Mouse (Mus musculus) kidney, adult 9 months (tissue): ENCODE measurements around the gene Nfkbil1.
A peak's percentile ranks its signal among the peaks of the same experiment; 100 is the strongest.

Experiments
- DNase-seq: peaks from one replicate; pipeline ENCODE4 v3.0.0; 2022

The Nfkbil1 gene

GRCm38 (mm10) chr17:35200398-35200797 lies 35.2 kb downstream of the Nfkbil1 start:
- no peak for DNase-seq

- no peak for DNase-seq
These were observed 36.6 kb downstream of the Nfkbil1 start for GRCm38 (mm10) chr17:35198946-35199345.

GRCm38 (mm10) chr17:35198029-35198428 lies 37.6 kb downstream of the Nfkbil1 start:
- no peak for DNase-seq

GRCm38 (mm10) chr17:35197126-35197525 lies 38.5 kb downstream of the Nfkbil1 start:
- DNase-seq: no peak

- DNase-seq: no peak
These were observed 39.3 kb downstream of the Nfkbil1 start for GRCm38 (mm10) chr17:35196321-35196641.

- peak; percentile 76 for DNase-seq
These were observed 39.8 kb downstream of the Nfkbil1 start for GRCm38 (mm10) chr17:35195631-35196320.

GRCm38 (mm10) chr17:35194844-35195630 lies 40.6 kb downstream of the Nfkbil1 start:
- DNase-seq: no peak

- no peak for DNase-seq
These were observed 41.4 kb downstream of the Nfkbil1 start, which contains the start of gene Ltb for GRCm38 (mm10) chr17:35193881-35194843. Gene Ltb, plus strand, starts transcription at chr17:35194439.

GRCm38 (mm10) chr17:35192924-35193323 lies 42.7 kb downstream of the Nfkbil1 start:
- no peak for DNase-seq

GRCm38 (mm10) chr17:35191723-35192122 lies 43.9 kb downstream of the Nfkbil1 start:
- DNase-seq: no peak

GRCm38 (mm10) chr17:35190096-35190495 lies 45.5 kb downstream of the Nfkbil1 start:
- no peak for DNase-seq

- DNase-seq: no peak
These were observed 46.4 kb downstream of the Nfkbil1 start for GRCm38 (mm10) chr17:35189186-35189585.

GRCm38 (mm10) chr17:35187959-35188610 lies 47.5 kb downstream of the Nfkbil1 start, which contains the start of gene Lst1:
Gene Lst1, minus strand, starts transcription at chr17:35188439.
- no peak for DNase-seq

GRCm38 (mm10) chr17:35187345-35187744 lies 48.2 kb downstream of the Nfkbil1 start:
- DNase-seq: no peak

- DNase-seq: no peak
These were observed 48.9 kb downstream of the Nfkbil1 start for GRCm38 (mm10) chr17:35186681-35187080.

GRCm38 (mm10) chr17:35185639-35186611 lies 49.7 kb downstream of the Nfkbil1 start:
- DNase-seq: peak; percentile 74

GRCm38 (mm10) chr17:35180093-35180492 lies 55.5 kb downstream of the Nfkbil1 start:
- DNase-seq: no peak

GRCm38 (mm10) chr17:35178528-35178927 lies 57.1 kb downstream of the Nfkbil1 start:
- DNase-seq: peak; percentile 82

- DNase-seq: no peak
These were observed 59.6 kb downstream of the Nfkbil1 start, which contains the start of gene Aif1 for GRCm38 (mm10) chr17:35175968-35176367. Gene Aif1, minus strand, starts transcription at chr17:35176068.

GRCm38 (mm10) chr17:35175382-35175781 lies 60.2 kb downstream of the Nfkbil1 start:
- DNase-seq: no peak
